In genomic region chrY:872404-872803, GRCm38 (mm10) we compare ENCODE assay signal across 24 mouse cellular contexts. TPM values are rescaled to one million over a fixed set of nuclear protein-coding genes. Genes with fewer than 3 reads are reported as not detected.
DNase-seq lines count a peak whose midpoint lies in the region; ATAC-seq lines count a peak whose summit lies in the region.
"Had no signal": no experiment of that assay in that cellular context is flagged by ENCODE, and none has a peak within 500 bp of the region (broad histone marks: within the 10 kb centered on the region; RNA-seq: fewer than 3 reads in every experiment).

No protein-coding gene starts in this region.

- intact Hi-C loops in heart, postnatal 36 days (cut with DNase I): no loop called here

- H3K27ac ChIP-seq in hindbrain, embryonic 11.5 days (ENCODE audit: low read depth, low read length): no peak overlapping the region
- no peak overlapping the region for H3K27ac ChIP-seq in hindbrain, embryonic 10.5 days
- no peak overlapping the region for H3K27ac ChIP-seq in forebrain, embryonic 13.5 days
- H3K27ac ChIP-seq in hindbrain, embryonic 16.5 days (ENCODE audit: low read depth, low read length): no peak overlapping the region
- H3K27ac ChIP-seq in midbrain, embryonic 16.5 days (ENCODE audit: low read length): peak overlapping the region; percentile 58
- H3K27ac ChIP-seq: embryonic facial prominence, embryonic 10.5 days; liver, embryonic 14.5 days; stomach, postnatal 0 days had no signal

- ATAC-seq in hindbrain, embryonic 11.5 days (ENCODE audit: low FRiP score): peak; percentile 51; the same call in 1 of the 2 replicates
- peak; percentile 38; the same call in 1 of the 2 replicates for ATAC-seq in forebrain, embryonic 13.5 days
- ATAC-seq in hindbrain, embryonic 16.5 days: peak; percentile 58; the same call in 1 of the 2 replicates
- ATAC-seq in midbrain, embryonic 16.5 days: peak; percentile 66
- ATAC-seq: activated CD4-positive, CD25-positive, alpha-beta regulatory T cell, adult 4 months; lung, postnatal 0 days had no signal

- no peaks in the 10 kb centered on the region for H3K9me3 ChIP-seq in hindbrain, embryonic 11.5 days (ENCODE audit: control insufficient read depth, low read length)
- no peaks in the 10 kb centered on the region for H3K9me3 ChIP-seq in hindbrain, embryonic 10.5 days
- H3K9me3 ChIP-seq in forebrain, embryonic 13.5 days (replicated peaks): no peaks in the 10 kb centered on the region
- H3K9me3 ChIP-seq in hindbrain, embryonic 16.5 days (ENCODE audit: control insufficient read depth, low read length): no peaks in the 10 kb centered on the region
- no peaks in the 10 kb centered on the region for H3K9me3 ChIP-seq in midbrain, embryonic 16.5 days (replicated peaks; ENCODE audit: control insufficient read depth, low read length, poor library complexity, severe bottlenecking)
- H3K9me3 ChIP-seq: embryonic facial prominence, embryonic 10.5 days; megakaryocyte, embryonic 14.5 days had no signal

- H3K4me3 ChIP-seq in hindbrain, embryonic 11.5 days (ENCODE audit: low read depth, low read length): no peak overlapping the region
- no peak overlapping the region for H3K4me3 ChIP-seq in hindbrain, embryonic 10.5 days
- no peak overlapping the region for H3K4me3 ChIP-seq in forebrain, embryonic 13.5 days
- H3K4me3 ChIP-seq in hindbrain, embryonic 16.5 days (ENCODE audit: low read length): no peak overlapping the region
- no peak overlapping the region for H3K4me3 ChIP-seq in midbrain, embryonic 16.5 days (ENCODE audit: low read depth, low read length)
- H3K4me3 ChIP-seq: embryonic facial prominence, embryonic 10.5 days; erythroblast, embryonic 14.5 days; megakaryocyte, embryonic 14.5 days had no signal

- DNase-seq in hindbrain, embryonic 11.5 days (ENCODE audit: low spot score): no peak
- no peak for DNase-seq in hindbrain, embryonic 10.5 days (ENCODE audit: low spot score)
- DNase-seq in layer of hippocampus, adult 9-11 months: no peak
- DNase-seq in heart, postnatal 36 days: no peak
- DNase-seq in left cerebral cortex, adult 9 months (ENCODE audit: low spot score in 2 of 2): no peak
- DNase-seq: layer of hippocampus, postnatal 36 days; thymus, postnatal 4 days had no signal

- no peaks in the 10 kb centered on the region for H3K27me3 ChIP-seq in hindbrain, embryonic 11.5 days (ENCODE audit: control insufficient read depth, insufficient read depth, low read length)
- H3K27me3 ChIP-seq in hindbrain, embryonic 10.5 days (ENCODE audit: insufficient read depth, poor library complexity, severe bottlenecking): no peaks in the 10 kb centered on the region
- no peaks in the 10 kb centered on the region for H3K27me3 ChIP-seq in forebrain, embryonic 13.5 days
- no peaks in the 10 kb centered on the region for H3K27me3 ChIP-seq in hindbrain, embryonic 16.5 days (replicated peaks; ENCODE audit: control insufficient read depth, insufficient read depth, low read length)
- no peaks in the 10 kb centered on the region for H3K27me3 ChIP-seq in midbrain, embryonic 16.5 days (ENCODE audit: control insufficient read depth, insufficient read depth, low read depth, low read length)
- H3K27me3 ChIP-seq: CH12.LX; megakaryocyte, embryonic 14.5 days had no signal

- no peak overlapping the region for H3K9ac ChIP-seq in hindbrain, embryonic 11.5 days (ENCODE audit: low read depth, low read length)
- H3K9ac ChIP-seq in forebrain, embryonic 13.5 days: no peak overlapping the region
- H3K9ac ChIP-seq in hindbrain, embryonic 16.5 days (ENCODE audit: low read depth, low read length): no peak overlapping the region
- H3K9ac ChIP-seq in midbrain, embryonic 16.5 days (ENCODE audit: low read depth, low read length): no peak overlapping the region
- H3K9ac ChIP-seq: liver, embryonic 14.5 days had no signal

- no peaks in the 10 kb centered on the region for H3K4me1 ChIP-seq in hindbrain, embryonic 11.5 days (replicated peaks; ENCODE audit: control insufficient read depth, insufficient read depth, low read length)
- no peaks in the 10 kb centered on the region for H3K4me1 ChIP-seq in hindbrain, embryonic 10.5 days (replicated peaks)
- H3K4me1 ChIP-seq in forebrain, embryonic 13.5 days: no peaks in the 10 kb centered on the region
- no peaks in the 10 kb centered on the region for H3K4me1 ChIP-seq in hindbrain, embryonic 16.5 days (ENCODE audit: control insufficient read depth, insufficient read depth, low read depth, low read length)
- H3K4me1 ChIP-seq in midbrain, embryonic 16.5 days (ENCODE audit: control insufficient read depth, insufficient read depth, low read length): no peaks in the 10 kb centered on the region
- H3K4me1 ChIP-seq: embryonic facial prominence, embryonic 10.5 days; megakaryocyte, embryonic 14.5 days had no signal

- H3K4me2 ChIP-seq in hindbrain, embryonic 11.5 days (replicated peaks; ENCODE audit: low read depth, low read length): no peak overlapping the region
- H3K4me2 ChIP-seq in forebrain, embryonic 13.5 days: no peak overlapping the region
- no peak overlapping the region for H3K4me2 ChIP-seq in hindbrain, embryonic 16.5 days (ENCODE audit: low read length)
- H3K4me2 ChIP-seq in midbrain, embryonic 16.5 days (ENCODE audit: low read length): no peak overlapping the region

- no peaks in the 10 kb centered on the region for H3K36me3 ChIP-seq in hindbrain, embryonic 11.5 days (ENCODE audit: control insufficient read depth, insufficient read depth, low read length)
- H3K36me3 ChIP-seq in hindbrain, embryonic 10.5 days: no peaks in the 10 kb centered on the region
- H3K36me3 ChIP-seq in forebrain, embryonic 13.5 days (ENCODE audit: poor library complexity, severe bottlenecking): no peaks in the 10 kb centered on the region
- H3K36me3 ChIP-seq in hindbrain, embryonic 16.5 days (ENCODE audit: control insufficient read depth, insufficient read depth, low read length): no peaks in the 10 kb centered on the region
- no peaks in the 10 kb centered on the region for H3K36me3 ChIP-seq in midbrain, embryonic 16.5 days (ENCODE audit: control insufficient read depth, insufficient read depth, low read length)
- H3K36me3 ChIP-seq: embryonic facial prominence, embryonic 10.5 days had no signal

RNA-seq across cellular contexts. Expression of gene Kdm5d, which starts 25.2 kb away (rescaled TPM):
- polyA plus RNA-seq in hindbrain, embryonic 11.5 days (2014; fragmentation: Nextera tagmentation; extraction: Ambion mirVana): 12.8 and 20.6 TPM in 2 replicates
- polyA plus RNA-seq in hindbrain, embryonic 10.5 days (2016; fragmentation: Nextera tagmentation; extraction: Ambion mirVana): 8.9 and 13.7 TPM in 2 replicates
- 11.5 and 14.9 TPM in 2 replicates for polyA plus RNA-seq in forebrain, embryonic 13.5 days (2015; fragmentation: Nextera tagmentation; extraction: Ambion mirVana)
- polyA plus RNA-seq in hindbrain, embryonic 16.5 days (2015; fragmentation: Nextera tagmentation; extraction: Ambion mirVana): 6.2 and 8.9 TPM in 2 replicates
- polyA plus RNA-seq in midbrain, embryonic 16.5 days (2015; fragmentation: Nextera tagmentation; extraction: Ambion mirVana): 7.7 and 13.6 TPM in 2 replicates
- 10 to 100 TPM in 1 of 2 experiments, not detected in 1; 12.6 TPM for total RNA-seq in heart, postnatal 36 days (2021)
- polyA plus RNA-seq: erythroblast, embryonic 14.5 days; lung, postnatal 0 days; stomach, postnatal 0 days had no signal

RNA-seq across cellular contexts. Expression of gene Uba1y, which starts 54.0 kb away (rescaled TPM):
- not detected in 2 replicates for polyA plus RNA-seq in hindbrain, embryonic 11.5 days (2014; fragmentation: Nextera tagmentation; extraction: Ambion mirVana)
- not detected in 2 replicates for polyA plus RNA-seq in hindbrain, embryonic 10.5 days (2016; fragmentation: Nextera tagmentation; extraction: Ambion mirVana)
- polyA plus RNA-seq in forebrain, embryonic 13.5 days (2015; fragmentation: Nextera tagmentation; extraction: Ambion mirVana): 0.18 and 0.23 TPM in 2 replicates
- polyA plus RNA-seq in hindbrain, embryonic 16.5 days (2015; fragmentation: Nextera tagmentation; extraction: Ambion mirVana): 0.05 and 0.26 TPM in 2 replicates
- polyA plus RNA-seq in midbrain, embryonic 16.5 days (2015; fragmentation: Nextera tagmentation; extraction: Ambion mirVana): 0.10 and 0.19 TPM in 2 replicates
- not detected for total RNA-seq in heart, postnatal 36 days (2021)
- total RNA-seq: CH12.LX; layer of hippocampus, postnatal 36 days had no signal
- polyA plus RNA-seq: embryonic facial prominence, embryonic 10.5 days; erythroblast, embryonic 14.5 days; gonadal fat pad, adult 2 months; heart, embryonic 16.5 days; intestine, embryonic 14.5 days; limb, embryonic 11.5 days; liver, embryonic 14.5 days; lung, postnatal 0 days; neural tube, embryonic 11.5 days; spleen, adult 2 months; stomach, postnatal 0 days had no signal
